Mouse (Mus musculus) liver, embryonic 13.5 days (tissue): ENCODE results near the gene Cfap73. TPM values are rescaled to one million over a fixed set of nuclear protein-coding genes. Genes with fewer than 3 reads are reported as not detected.

Experiments
- ATAC-seq: fragments of 200-750 bp; cut with Nextera tagmentation; 2 replicates; pipeline ENCODE4 v1.8.0; 2017; ENCODE audit warnings: low read depth, mild to moderate bottlenecking, moderate number of reproducible peaks, moderate library complexity
- DNase-seq: peaks from one replicate; pipeline ENCODE4 v3.0.0; 2022
- H3K27ac ChIP-seq: fragments of 300-500 bp; sonication (generic); 2 replicates; pipeline ENCODE4 v1.5.1; 2015; ENCODE audit warnings: moderate library complexity, mild to moderate bottlenecking, inconsistent platforms
- H3K27me3 ChIP-seq: fragments of 300-500 bp; sonication (generic); 2 replicates; pipeline ENCODE4 v1.6.1; 2015; ENCODE audit warnings: mild to moderate bottlenecking, inconsistent platforms
- H3K36me3 ChIP-seq: fragments of 300-500 bp; sonication (generic); 2 replicates; pipeline ENCODE4 v1.6.1; 2015; ENCODE audit warnings: mild to moderate bottlenecking, inconsistent platforms
- H3K4me1 ChIP-seq: fragments of 300-500 bp; sonication (generic); replicated peaks from 2 replicates; pipeline ENCODE4 v1.6.1; 2015; ENCODE audit warnings: inconsistent platforms
- H3K4me2 ChIP-seq: fragments of 300-500 bp; sonication (generic); 2 replicates; pipeline ENCODE4 v1.6.1; 2015; ENCODE audit warnings: inconsistent platforms, mild to moderate bottlenecking, moderate library complexity
- H3K4me3 ChIP-seq: fragments of 300-500 bp; sonication (generic); replicated peaks from 2 replicates; pipeline ENCODE4 v1.5.1; 2015; ENCODE audit warnings: mild to moderate bottlenecking, inconsistent platforms
- H3K9ac ChIP-seq: fragments of 300-500 bp; sonication (generic); 2 replicates; pipeline ENCODE4 v1.6.1; 2015; ENCODE audit warnings: mild to moderate bottlenecking, inconsistent platforms
- H3K9me3 ChIP-seq: fragments of 300-500 bp; sonication (generic); replicated peaks from 2 replicates; pipeline ENCODE4 v1.6.1; 2016; ENCODE audit warnings: inconsistent platforms
- WGBS: fragments of 180-500 bp; shearing (Covaris S2); methylation state at CpG from one replicate; pipeline ENCODE4 v1.1.7; 2015; ENCODE audit not compliant: insufficient replicate concordance; 5-methylcytosine and 5-hydroxymethylcytosine counted together
- polyA plus RNA-seq: library from polyadenylated mRNA; unstranded; fragments of >200 nt; fragmentation: Nextera tagmentation; extraction: Ambion mirVana; gene quantifications from 2 replicates; pipeline ENCODE4 v1.2.1, GENCODE M21; 2015

Gene Cfap73
- polyA plus RNA-seq, 1 experiment from 2014 or later, result not detected

DNA sequence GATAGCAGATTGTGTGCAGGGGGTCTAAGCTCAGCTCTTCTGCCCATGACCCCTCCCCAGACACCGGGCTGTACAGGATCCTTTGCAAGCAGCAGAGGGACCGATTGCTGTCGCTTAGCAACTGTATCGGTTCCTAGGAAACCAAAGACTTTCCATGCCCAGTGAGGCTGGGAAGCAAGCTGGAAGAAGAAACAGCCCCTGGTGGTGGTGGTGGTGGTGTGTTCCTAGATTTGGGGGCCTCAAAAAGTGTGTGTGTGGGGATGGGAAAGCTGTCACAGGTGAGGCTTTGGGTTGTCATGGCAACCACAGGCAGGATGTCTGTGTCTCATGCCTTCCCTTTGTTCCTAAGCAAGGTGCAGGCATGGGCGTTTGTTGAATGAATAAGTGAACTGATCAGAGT lies 26.8 kb upstream of the Cfap73 start:
- no peak overlapping the region for H3K9ac ChIP-seq
- peaks cover 25% of the 10 kb centered on the region; the same call in 1 of the 2 replicates for H3K27me3 ChIP-seq
- 51% methylated on average over 5 of the region's 5 CpGs for WGBS
- no peaks in the 10 kb centered on the region for H3K9me3 ChIP-seq
- H3K27ac ChIP-seq, result no peak overlapping the region
- no peak overlapping the region for H3K4me3 ChIP-seq
- no peak overlapping the region for H3K4me2 ChIP-seq
- DNase-seq, result no peak
- no peaks in the 10 kb centered on the region for H3K36me3 ChIP-seq
- no peaks in the 10 kb centered on the region for H3K4me1 ChIP-seq
- no peak for ATAC-seq

DNA sequence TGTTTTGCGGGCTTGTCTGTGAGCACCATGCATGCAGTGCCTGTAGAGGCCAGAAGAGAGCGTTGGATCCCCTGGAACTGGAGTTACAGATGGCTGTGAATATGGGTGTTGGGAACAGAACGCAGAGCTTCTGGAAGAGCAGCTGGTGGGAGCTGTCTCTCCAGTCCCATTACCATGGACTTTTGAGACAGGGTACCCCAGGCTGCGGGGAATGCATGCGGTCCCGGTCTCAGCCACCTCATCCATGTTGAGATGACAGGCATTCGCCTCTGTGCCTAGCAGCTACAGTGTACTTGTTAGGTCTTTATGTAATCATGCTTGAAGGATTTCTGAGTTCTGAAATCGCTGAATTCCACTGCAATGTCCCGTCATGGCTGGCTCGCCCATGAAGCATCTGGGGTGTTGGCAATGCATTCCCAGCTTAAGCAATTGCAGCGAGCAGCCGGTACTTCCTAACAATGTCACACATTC lies 22.3 kb upstream of the Cfap73 start:
- no peak overlapping the region for H3K27ac ChIP-seq
- H3K4me1 ChIP-seq, result peaks cover 3% of the 10 kb centered on the region
- DNase-seq (no peak), ATAC-seq (no peak)
- H3K36me3 ChIP-seq, result no peaks in the 10 kb centered on the region
- no peak overlapping the region for H3K9ac ChIP-seq
- 67% methylated on average over 12 of the region's 12 CpGs for WGBS
- H3K4me2 ChIP-seq, result no peak overlapping the region
- H3K9me3 ChIP-seq, result no peaks in the 10 kb centered on the region
- no peak overlapping the region for H3K4me3 ChIP-seq
- H3K27me3 ChIP-seq, result peaks cover 38% of the 10 kb centered on the region

DNA sequence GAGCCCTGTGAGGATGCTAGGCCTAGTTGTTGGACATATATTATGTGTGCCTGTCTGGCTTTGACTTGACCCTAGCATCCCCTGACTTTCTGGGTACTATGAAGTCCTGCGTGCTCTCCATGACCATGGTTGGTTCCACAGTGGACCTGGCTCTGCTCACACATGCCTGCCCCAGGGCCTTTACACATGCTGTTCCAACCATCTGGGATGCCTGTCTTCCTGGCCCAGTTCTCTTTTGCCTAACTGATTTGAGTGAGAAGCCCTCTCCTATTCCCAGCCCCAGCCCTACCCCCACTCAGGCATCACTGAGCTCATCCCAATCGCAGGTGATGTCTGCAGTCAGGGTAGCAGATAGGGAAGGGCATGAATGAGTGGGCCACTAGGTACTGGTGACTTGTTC lies 19.8 kb upstream of the Cfap73 start:
- Histone ChIP-seq H3K4me2 (no peak overlapping the region), H3K27me3 (peaks cover 54% of the 10 kb centered on the region), H3K9ac (no peak overlapping the region), H3K36me3 (no peaks in the 10 kb centered on the region), H3K9me3 (no peaks in the 10 kb centered on the region), H3K27ac (no peak overlapping the region), H3K4me3 (no peak overlapping the region), H3K4me1 (peaks cover 20% of the 10 kb centered on the region)
- DNase-seq, result no peak
- no peak for ATAC-seq
- WGBS, result 84% methylated on average over 2 of the region's 2 CpGs

DNA sequence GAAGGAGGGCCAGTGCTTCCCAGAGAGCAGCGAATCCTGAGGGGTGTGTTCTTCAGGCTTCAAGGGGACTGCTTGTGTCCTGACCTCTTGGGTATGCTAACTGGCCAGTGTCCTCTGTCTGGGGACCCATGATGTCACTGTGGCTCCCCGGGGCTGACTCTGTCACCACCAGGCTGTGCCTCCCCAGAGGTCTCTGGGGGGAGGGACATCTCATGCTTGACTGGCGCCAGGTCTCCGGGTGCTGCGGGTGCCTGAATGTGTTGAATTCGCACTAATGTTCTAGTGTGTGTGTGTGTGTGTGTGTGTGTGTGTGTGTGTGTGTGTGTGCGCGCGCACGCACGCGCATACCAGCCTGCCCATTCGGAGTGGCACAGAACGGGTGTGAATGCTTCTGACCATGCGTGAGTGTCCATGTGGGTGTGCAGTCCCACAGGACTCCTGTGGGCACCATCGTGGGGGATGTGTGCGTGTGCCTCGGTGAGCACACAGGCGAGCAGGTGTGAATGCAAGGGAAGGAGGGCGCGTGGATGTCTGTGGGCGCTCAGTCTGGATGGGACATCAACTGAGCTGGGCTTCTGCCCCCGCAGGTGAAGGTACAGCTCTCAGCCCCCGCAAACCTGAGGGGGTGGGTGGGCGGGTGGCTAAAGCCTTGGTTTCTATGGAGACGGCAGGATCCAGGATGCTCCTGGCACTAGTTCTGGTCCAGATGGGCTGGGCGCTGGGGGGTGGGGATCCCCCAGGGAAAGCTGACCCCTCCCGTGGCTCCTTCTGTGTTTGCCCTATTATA lies 19.1 kb upstream of the Cfap73 start:
- ATAC-seq, result no peak
- Histone ChIP-seq H3K9ac (no peak overlapping the region), H3K27me3 (peaks cover 59% of the 10 kb centered on the region), H3K4me3 (no peak overlapping the region), H3K4me2 (no peak overlapping the region), H3K4me1 (peaks cover 28% of the 10 kb centered on the region), H3K9me3 (no peaks in the 10 kb centered on the region), H3K27ac (no peak overlapping the region), H3K36me3 (no peaks in the 10 kb centered on the region)
- WGBS, result 72% methylated on average over 28 of the region's 28 CpGs
- no peak for DNase-seq

DNA sequence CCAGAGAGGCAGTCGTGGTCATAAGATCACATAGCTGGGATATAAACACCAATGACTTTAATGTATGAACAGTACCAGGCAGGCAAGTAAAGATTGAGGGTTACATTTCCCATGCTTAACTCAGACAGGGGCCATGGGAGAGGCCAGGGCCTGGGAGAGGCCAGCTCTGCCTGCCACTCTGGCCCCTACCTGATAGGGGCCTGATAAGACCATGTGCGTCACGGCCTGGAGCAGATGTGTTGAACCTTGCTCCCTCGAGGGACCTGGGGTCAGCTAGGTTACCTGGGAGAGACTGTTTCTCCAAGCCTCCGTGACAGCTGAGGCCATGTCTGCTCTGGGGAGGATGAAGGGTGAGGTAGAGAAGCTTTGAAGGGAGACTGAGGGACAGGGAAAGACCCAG lies 17.2 kb upstream of the Cfap73 start:
- Histone ChIP-seq H3K27ac (no peak overlapping the region), H3K4me3 (no peak overlapping the region), H3K9me3 (no peaks in the 10 kb centered on the region), H3K4me1 (peaks cover 32% of the 10 kb centered on the region), H3K27me3 (peaks cover 69% of the 10 kb centered on the region), H3K4me2 (no peak overlapping the region), H3K36me3 (no peaks in the 10 kb centered on the region), H3K9ac (no peak overlapping the region)
- no peak for DNase-seq
- no peak for ATAC-seq
- 35% methylated on average over 5 of the region's 5 CpGs for WGBS

DNA sequence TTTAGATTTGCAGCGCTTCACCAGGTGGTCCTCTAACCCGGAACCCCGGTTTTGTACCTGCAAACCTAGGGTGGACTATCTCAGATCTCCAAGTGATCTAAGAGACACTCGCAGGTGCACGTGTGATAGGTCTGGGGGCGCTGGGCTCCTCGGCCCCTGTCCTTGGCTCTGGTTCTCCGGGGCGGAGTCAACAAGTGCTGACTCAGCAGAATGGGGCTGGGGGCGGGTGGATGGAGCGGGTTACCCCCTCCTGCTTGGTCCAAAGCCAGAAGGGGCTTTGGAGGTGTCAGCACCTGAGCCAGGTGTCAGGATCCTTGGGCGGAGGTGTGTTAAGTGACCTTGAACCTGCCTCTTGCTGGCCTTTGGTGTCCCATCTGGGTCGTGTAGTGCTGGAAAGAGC lies 15.9 kb upstream of the Cfap73 start:
- ATAC-seq, result no peak
- Histone ChIP-seq H3K27me3 (peaks cover 67% of the 10 kb centered on the region), H3K36me3 (no peaks in the 10 kb centered on the region), H3K9ac (no peak overlapping the region), H3K4me1 (peaks cover 32% of the 10 kb centered on the region), H3K27ac (no peak overlapping the region), H3K4me2 (no peak overlapping the region), H3K9me3 (no peaks in the 10 kb centered on the region), H3K4me3 (no peak overlapping the region)
- WGBS, result 20% methylated on average over 13 of the region's 13 CpGs
- no peak for DNase-seq

DNA sequence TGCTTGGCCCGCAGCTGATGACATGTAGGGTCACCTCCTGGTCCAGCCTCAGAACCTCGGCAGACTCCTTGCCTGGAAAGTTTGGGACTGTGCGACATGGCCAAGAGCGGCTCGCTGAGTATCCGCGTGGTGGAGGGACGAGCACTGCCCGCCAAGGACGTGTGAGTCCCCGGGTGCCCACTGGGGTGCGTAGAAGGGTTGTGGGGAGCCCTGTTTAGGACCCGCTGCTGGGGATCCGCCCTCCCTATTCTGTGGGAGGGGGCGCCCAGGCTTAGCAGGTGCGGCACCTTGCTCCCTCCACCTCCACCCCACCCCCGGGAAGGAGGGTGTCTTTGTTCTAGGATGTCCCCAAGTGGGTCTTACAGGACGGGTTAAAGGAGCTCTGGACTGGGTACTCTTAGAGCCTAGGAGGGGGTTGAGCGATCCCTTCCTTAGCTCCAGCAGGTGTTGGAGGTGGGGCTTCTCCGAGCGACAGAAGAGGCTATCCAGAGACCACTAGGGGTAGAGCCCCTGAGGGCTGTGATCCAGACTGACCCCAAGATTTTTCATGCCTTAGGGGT lies 15.4 kb upstream of the Cfap73 start:
- H3K36me3 ChIP-seq, result no peaks in the 10 kb centered on the region
- no peaks in the 10 kb centered on the region for H3K9me3 ChIP-seq
- peak overlapping the region; percentile 40 for H3K4me3 ChIP-seq
- WGBS, result 5% methylated on average over 21 of the region's 21 CpGs
- DNase-seq (peak; percentile 18), ATAC-seq (0 out of 2 replicates have a peak, but pooled peaks have one; percentile 32)
- H3K4me1 ChIP-seq, result peaks cover 32% of the 10 kb centered on the region
- H3K27me3 ChIP-seq, result peaks cover 63% of the 10 kb centered on the region
- H3K4me2 ChIP-seq, result peak overlapping the region; percentile 65
- no peak overlapping the region for H3K9ac ChIP-seq
- no peak overlapping the region for H3K27ac ChIP-seq

DNA sequence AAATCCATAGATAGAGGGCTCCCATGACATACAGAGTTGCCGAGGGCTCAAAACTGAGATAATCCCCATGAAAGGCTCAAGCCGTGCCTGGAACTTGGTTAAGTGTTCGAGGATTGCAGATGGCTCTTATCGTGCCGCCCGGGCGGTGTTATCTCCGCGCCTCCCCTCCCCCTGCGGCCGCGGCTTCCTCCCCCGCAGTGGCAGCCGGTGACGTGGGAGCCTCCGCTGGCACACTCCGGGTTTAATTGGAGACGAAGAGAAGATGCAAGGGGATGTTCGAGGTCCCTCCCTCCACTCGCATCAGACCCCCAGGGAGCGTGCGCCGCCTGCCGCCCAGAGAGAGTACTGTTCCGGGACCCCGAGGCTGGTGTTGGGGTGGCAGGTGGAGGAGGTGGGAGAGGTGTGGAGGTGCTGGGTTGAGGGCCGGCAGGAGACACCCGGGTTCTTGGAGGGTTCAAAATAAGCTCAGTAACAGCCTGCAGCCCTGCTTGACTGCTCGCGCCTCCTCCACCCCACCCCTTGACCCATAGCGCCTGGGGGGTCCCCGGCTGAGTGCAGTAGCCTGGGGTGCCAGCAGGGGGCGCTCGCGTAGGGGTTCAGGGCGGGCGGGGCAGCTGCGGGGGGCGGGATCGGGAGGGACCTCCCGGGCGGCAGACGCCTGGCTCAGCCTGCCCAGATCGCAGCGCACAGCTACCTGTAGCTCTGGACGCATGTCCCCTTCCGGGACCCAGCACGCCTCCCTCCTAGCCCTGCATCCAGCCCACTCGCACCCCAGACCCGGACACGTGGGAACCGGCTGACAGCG lies 14.7 kb upstream of the Cfap73 start, which contains the start of gene Rasal1:
Rasal1 (plus strand) TSS at position 244 of the 805 bp plus-strand sequence.
- DNase-seq, result peak; percentile 65
- H3K9me3 ChIP-seq, result no peaks in the 10 kb centered on the region
- no peak within 1 kb of the TSS for H3K9ac ChIP-seq
- peaks cover 34% of the 10 kb centered on the region for H3K4me1 ChIP-seq
- ATAC-seq, result peak; percentile 71
- peaks cover 69% of the 10 kb centered on the region for H3K27me3 ChIP-seq
- peak within 1 kb of the TSS; percentile 40 for H3K4me3 ChIP-seq
- no peaks in the 10 kb centered on the region for H3K36me3 ChIP-seq
- 1% methylated on average over 49 of the region's 53 CpGs for WGBS
- H3K27ac ChIP-seq, result no peak within 1 kb of the TSS
- peak within 1 kb of the TSS; percentile 65 for H3K4me2 ChIP-seq

DNA sequence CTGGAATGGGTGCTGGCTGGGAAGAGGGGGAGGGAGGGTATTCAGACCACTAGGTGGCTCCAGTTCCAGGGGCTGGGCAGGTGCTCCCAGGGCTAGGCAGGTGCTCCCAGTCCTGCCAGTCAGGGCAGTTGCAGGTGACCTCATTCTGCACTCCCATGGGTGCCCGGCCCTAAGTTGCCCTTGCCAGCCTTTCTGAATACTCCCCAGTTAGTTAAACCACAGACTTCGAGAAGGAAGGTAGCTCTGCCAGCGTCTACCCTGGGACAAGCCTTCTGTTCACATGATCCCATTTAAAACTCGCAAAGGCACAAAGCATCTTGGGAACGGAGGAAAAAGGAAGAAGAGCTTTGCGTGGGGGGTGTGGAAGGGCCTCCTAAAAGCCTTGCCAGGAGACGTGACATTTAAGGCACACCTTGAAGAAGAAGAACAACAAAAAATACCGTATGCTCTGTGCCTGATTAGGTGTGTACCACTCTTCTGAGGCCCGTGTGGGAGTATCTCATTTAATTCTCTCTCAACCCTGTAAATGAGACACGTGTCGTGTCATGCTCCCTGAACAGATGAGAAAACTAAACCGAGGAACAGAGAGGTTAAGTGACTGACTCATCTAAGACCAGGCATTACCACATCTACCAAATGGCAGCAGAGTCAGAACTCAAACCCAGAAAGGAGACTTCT lies 13.9 kb upstream of the Cfap73 start:
- H3K4me3 ChIP-seq, result peak overlapping the region; percentile 40
- DNase-seq, result no peak
- H3K4me1 ChIP-seq, result peaks cover 36% of the 10 kb centered on the region
- no peak overlapping the region for H3K27ac ChIP-seq
- H3K36me3 ChIP-seq, result no peaks in the 10 kb centered on the region
- no peak overlapping the region for H3K9ac ChIP-seq
- H3K4me2 ChIP-seq, result peak overlapping the region; percentile 65
- 16% methylated on average over 12 of the region's 12 CpGs for WGBS
- H3K27me3 ChIP-seq, result peaks cover 77% of the 10 kb centered on the region
- no peaks in the 10 kb centered on the region for H3K9me3 ChIP-seq
- ATAC-seq, result no peak

DNA sequence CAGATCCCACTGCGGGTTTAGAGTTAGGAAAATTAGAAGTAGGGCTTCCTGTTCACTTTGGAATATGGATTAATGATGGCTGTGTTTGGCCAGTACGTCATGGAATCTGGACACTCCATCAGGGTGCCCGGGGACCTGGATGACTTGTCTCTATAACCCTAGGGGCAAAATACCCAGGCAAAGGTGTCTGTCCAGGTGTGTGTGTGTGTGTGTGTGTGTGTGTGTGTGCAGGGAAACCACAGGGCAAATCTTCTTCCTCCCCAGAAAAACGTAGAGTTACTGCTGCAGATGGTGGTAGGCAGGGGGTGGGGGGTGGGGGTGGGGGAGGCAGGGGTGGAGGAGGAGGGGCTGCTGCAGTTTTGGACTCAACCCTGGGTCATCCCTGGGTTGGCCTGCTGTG lies 13.3 kb upstream of the Cfap73 start:
- no peak for ATAC-seq
- no peak overlapping the region for H3K4me3 ChIP-seq
- DNase-seq, result no peak
- H3K4me2 ChIP-seq, result no peak overlapping the region
- peaks cover 77% of the 10 kb centered on the region for H3K27me3 ChIP-seq
- WGBS, result 47% methylated on average over 4 of the region's 4 CpGs
- H3K27ac ChIP-seq, result no peak overlapping the region
- peaks cover 36% of the 10 kb centered on the region for H3K4me1 ChIP-seq
- H3K36me3 ChIP-seq, result no peaks in the 10 kb centered on the region
- no peaks in the 10 kb centered on the region for H3K9me3 ChIP-seq
- no peak overlapping the region for H3K9ac ChIP-seq

DNA sequence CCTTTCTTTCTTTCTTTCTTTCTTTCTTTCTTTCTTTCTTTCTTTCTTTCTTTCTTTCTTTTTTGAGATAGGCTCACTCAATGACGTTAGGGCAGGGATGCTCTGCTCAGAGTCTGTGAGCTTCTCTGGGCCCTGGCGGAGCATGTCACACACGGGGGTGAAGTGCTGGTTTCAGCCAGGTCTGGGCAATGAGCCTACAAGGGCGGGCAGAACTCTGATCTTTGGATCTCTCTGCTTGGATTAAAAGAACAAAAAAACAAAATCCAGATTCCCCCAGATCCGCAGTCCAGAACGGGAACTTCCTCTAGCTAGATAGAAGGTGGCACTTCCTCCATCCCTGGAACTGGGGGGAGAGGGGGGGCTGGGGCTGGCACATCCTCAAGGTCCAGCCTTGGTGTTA lies 11.8 kb upstream of the Cfap73 start:
- no peaks in the 10 kb centered on the region for H3K9me3 ChIP-seq
- no peak overlapping the region for H3K4me2 ChIP-seq
- peaks cover 64% of the 10 kb centered on the region for H3K27me3 ChIP-seq
- no peak for ATAC-seq
- H3K36me3 ChIP-seq, result no peaks in the 10 kb centered on the region
- no peak for DNase-seq
- peaks cover 28% of the 10 kb centered on the region for H3K4me1 ChIP-seq
- no peak overlapping the region for H3K27ac ChIP-seq
- no peak overlapping the region for H3K4me3 ChIP-seq
- no peak overlapping the region for H3K9ac ChIP-seq
- WGBS, result 40% methylated on average over 6 of the region's 6 CpGs
